Mouse (Mus musculus) cerebellum, adult 11-12 months (tissue): ENCODE measurements around the gene Arih2.

Experiments
- DNase-seq: peaks from one replicate; pipeline ENCODE4 v3.0.0; 2022

Gene Arih2

DNA sequence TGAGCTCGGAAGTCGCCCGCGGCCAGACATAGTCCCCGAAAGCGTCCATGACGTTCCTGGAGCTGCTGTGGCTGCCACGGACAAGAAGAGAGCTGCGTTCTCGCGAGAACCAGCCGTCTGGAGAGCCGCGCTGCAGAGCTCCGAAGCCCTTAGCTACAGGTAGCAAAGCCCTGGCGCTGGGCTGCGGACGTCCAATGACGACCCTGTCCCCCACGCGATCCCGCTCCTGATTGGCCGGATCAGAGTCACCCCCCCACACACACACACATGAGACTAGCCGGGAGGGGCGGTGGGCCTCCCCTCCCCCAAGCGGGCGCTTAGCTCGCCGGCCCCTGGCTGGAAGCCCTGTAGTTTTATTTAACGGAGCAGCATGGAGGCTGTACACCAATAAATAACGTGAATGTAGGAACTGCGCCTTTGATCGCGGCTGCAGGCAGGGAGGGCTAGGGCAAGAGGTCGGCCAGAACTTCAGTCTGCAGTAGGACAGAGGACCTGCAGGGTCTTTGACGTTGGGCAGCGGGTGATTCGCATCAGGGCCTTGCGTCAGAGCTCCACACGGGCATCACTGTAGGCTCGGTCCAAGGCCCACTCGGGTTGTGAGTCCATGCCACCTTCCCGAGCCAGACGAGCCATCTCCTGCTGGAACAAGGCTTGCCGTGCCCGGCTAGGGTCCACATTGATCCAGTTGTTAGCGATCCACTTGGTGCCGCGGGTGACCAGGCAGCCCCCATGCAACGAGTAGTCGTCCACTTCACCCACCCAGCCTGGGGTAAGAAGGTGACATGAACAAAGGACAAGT, 70.4 kb downstream of the Arih2 start, which contains the start of gene Wdr6:
Wdr6 (minus strand) TSS at position 195 of the 799 bp plus-strand sequence.
- peak; percentile 96 for DNase-seq

DNA sequence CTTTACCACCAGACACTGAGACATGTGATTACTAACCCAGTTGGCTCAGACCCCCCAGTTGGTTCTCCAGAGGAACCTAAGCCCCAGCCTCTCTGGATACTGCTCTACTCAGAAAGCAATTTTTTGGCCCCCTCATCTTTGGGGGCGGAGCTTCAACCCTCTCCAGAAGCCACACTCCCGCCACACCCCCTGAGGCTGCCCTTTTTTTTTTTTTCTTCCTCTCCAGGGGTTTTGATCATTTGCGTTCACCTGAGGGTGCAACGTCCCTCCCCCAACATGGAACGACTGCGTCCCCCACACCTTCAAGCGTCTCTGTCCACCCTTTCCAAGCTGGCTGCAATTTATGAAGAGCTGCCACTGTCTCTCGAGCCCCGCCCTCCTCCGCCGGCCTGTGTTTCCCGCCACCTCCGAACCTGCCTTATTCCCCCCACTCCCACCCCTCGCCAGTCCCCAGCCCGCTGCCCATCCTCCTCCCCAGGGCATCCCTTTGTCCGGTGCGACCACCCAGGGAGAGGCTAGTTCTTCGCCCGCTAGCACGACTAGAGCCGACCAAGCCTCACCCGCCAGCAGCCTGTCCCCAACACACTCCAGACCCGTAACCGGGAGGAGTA, 71.1 kb downstream of the Arih2 start:
- DNase-seq, result peak; percentile 76

DNA sequence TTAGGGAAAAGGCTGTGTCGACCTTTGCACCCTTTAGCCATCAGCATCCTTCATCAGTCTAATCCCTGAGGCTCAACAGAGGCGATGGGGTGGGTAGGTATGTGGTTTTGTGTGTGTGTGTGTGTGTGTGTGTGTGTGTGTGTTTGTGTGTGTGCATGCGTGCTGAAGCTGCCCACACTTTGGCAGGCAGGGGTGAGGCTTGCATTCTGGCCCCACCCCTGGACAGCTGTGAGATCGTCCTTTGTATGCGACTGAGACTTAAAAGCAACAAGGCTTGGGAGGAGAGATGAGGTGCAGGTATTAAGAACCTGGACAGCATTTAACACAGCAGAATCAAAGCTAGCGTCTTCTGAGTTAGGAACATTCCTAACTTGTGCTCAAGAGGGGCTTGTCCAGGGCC, 72.2 kb downstream of the Arih2 start:
- DNase-seq, result no peak

DNA sequence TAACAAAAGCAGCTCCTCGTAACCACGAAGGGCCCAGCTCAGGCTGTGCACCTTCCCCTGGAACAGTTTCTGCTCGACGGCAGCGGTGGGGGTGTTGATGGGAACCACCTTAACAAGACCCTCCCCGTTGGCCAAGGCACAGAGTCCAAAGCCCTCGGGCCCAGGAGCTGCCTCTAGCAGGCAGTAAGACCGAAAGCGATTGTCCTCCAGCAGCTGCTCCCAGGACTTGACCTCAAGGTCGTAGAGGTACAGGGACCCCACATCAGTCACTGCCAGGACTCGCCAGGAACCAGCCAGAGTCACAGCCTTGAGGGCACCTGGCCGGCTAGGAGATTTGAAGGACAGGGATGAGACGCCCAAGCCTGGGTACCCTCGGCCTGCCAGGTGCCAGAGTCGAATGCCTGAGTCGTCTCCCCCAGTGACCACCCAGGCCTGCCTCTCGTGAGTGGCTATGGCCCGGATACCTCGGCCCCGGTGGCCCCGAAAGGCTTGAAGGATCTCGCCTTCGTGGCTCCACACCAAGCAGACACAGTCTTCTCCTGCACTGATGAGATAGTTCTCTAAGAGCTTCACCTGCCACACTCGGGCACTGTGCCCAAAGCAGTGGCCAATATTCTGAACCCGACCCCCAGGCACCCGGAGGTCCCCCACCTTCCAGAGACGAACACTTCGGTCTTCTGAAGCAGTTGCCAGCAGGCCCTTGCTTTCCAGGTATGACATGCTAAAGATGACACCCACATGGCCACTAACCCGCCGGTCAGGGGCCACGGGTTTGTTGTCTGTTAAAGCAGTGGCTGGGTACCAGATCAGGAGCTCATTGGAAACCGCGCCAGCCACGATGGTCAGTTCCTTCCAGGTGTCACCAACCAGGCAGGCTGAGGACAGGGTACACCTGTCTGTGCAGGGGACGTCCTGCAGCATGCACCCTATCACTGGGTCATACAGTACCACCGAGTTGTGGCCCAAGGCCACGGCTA, 73.6 kb downstream of the Arih2 start:
- DNase-seq, result no peak

DNA sequence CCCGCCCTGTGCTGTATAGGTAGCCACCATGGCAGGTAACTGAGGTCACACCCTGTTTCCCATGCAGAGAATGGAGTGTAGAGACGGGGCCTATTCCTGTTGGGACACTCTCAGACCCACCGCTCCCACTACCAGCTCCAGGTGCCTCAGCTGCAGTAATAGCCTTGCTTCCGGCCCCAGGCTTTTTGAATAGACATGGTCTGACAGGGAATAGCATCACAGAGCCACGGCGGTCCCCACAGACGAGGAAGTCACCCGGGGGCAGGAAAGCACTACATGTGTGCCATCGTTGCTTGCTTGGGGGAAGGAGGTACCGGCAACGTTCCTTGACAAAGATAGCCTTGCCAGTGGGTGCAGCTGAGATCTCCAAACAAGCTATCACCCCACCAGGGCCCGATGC, 74.3 kb downstream of the Arih2 start:
- no peak for DNase-seq

DNA sequence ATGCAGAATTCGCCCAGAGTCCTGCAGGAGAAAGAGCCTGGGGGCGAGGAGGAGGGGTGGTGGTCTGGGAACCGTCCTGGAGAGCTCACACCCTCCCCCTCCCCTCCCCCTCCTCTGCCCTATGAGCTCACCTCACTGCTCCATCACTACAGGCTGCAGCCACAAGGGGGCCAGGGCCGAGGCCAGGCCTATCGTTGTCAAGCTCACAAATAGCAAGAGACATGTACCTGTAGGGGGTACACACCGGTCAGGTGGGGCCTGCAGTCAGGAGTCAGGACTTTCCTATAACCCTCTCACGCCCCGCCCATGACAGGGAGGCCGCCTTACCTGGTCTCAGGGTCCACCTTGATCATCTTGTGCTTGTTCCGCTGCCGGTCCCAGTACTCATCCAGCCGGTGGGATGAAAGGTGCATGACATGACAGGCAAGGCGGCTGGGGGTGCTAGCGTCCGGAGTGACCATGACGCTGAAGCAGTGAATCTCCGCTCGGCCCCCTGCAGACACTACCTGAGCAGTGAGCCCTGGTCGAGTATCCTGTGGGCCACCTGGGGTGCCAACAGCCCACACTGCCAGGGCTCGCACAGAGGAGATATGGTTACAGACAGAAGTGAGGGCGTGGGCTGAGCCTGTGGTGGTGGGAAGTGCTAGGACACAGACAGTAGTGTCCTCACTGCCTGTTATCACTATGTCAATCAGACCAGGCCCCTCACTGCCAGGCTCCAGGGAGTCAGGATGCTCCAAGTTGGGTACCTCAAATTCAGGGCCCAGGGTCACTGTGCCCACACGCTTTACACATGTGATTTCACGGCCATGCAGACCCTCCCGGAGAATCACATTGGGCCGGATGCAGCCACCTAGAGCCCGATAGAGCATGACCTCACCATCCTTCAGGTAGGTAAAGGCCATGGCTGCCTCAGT, 75.2 kb downstream of the Arih2 start:
- peak; percentile 70 for DNase-seq

DNA sequence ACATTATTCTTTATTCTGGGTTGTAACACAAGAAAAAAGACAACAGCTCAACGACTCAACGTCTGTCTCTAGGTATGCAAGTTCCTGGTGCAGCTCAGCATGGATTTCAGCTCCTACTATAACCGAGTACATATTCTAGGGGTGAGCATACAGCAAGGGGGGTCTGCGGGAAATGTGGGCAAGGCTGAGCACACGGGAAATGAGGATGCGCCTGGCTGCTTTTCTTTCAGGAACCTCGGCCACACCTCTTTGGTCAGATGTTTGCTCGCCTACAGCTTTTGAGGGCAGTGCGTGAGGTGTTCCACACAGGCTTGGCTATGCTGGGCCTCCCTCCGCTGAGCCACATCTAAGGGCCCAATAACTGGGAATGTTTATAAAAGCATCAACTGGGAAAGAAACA, 76.9 kb downstream of the Arih2 start:
- DNase-seq, result peak; percentile 20

DNA sequence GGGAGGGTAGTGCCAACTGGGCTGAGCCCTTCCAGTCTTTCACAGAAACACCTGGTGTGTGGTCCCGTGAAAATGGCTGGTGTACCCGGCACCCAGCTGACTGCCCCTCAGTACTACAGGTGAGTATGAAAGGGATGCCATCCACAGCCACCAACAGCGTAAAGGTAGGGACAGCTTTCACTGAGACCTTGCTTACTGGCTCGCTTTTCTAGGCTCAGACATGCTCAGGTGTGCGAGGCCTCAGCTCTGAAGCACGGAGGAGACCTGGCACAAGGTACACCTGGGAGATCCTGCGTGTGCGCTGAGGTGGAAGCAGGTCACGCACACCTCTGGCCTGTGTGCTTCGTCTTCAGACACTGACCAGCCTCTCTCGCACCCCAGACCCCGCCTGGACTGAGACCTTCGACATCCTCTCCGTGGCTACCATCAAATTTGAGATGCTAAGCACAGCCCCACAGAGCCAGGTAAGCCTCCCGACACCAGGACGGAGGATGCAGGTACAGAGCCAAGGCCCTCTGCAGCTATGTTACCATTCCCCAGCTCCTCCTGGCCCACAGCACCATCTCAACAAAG, 77.7 kb downstream of the Arih2 start:
- DNase-seq, result peak; percentile 33

DNA sequence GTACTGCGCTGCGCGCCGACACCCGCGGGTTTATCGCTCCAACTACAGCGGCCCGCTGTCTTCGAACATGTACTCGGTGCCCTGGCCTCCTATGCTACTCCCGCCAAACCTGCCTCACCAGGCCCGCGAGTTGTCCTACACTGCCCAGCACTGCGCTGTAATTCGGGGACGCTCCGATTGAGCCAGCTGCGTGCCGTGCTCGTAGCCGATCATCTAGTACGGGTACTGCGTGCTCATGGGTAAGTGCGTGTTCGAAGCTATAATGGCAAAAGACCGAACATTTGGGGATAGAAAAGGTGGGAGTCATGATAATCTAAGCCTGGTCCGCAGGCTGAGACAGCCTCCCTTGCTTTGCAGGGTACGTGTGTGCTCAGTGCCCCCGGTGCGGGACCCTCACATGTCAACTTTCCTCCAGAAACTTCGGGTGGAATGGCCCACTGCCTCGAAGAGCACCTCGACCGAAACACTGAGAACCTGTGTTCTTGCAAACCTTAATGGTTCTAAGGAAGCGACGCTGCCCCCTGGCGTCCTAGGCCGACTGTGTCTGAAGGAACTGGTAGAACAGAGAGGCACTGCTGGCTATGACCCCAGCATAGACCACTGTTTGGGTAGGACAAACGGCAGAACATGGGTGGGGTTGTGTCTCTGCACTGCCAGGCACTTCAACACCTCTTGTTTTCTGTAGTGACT, 78.8 kb downstream of the Arih2 start:
- DNase-seq, result peak; percentile 72

DNA sequence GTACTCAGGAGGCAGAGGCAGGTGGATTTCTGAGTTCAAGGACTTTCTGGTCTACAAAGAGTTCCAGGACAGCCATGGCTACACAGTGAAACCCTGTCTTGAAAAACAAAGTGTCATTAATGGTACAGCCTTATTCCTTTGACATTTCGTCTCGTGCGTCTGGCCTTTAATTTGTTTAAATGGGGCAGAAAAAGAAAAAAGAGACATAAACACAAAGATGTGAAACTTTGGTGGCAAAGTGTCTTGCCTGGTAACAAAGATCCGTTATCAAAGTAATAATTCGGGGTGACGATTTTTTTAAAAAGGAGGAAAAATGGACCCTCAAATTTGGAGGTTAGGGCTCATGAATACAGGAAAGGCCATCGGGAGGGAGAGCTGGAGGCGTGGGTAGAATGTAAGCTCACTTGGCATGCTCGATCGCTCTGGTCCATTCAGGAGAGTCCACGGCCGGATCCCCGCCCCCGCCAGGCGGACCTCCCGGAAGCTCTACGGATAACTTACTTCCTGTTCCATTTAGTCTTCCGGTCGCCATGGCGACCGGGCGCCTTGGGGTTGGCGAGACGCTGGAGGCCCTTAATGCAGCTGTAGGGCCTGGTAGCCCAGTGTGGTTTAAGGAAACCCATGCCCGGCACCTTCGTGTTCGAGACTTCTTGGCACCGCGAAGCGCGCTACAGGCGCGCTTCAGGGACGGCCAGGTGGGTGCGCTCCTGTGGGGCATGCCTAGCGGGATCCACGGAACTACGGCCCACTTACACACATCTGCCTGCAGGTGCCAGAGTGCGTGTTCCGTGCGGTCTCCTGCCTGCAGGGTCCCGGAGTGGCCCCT, 79.6 kb downstream of the Arih2 start, which contains the start of gene Dalrd3:
Dalrd3 (plus strand) TSS at position 506 of the 826 bp plus-strand sequence.
- peak; percentile 92 for DNase-seq

DNA sequence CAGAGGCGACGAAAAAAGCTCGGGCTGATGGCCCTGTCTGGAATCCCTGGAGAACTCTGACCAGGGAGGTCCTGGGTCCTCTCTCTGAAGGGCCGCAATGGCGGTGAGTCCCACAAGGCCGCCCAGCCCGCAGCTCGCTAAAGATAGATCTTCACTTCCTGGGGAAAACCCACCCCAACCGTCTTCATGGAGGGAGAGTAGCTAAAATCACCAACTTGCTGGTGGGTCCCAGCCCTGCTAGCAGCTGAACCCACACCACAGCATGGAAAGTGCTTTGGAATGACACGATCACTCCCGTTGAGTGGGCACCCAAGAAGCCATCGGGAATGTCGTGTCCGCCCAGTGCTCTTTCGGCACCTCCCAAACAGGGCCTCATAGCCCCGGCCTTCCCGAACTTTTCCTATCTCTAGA, 80.7 kb downstream of the Arih2 start:
- peak; percentile 54 for DNase-seq

DNA sequence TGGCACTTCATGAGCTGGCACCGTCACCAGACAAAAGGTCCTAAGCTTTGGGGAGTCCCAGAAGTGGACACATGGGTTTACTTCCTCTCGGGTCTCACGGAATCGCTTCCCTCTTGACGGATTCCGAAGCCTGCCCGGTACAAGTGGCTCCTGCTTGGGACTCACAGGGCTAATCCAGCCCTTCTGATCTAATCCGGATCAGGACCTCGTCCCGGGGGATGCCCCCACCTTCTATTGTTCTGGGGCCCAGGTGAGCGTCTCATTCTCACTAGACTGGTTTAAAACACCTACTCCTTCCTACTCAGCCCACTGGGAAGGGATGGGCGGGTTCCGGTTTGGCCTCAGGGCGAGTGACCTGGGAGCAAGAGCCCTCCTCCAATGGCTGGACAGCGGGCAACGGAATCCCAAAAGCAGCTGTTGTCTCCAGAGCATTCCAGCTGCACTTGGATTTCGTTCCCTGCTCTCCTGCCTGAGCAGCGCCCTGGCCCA, 81.2 kb downstream of the Arih2 start:
- no peak for DNase-seq

DNA sequence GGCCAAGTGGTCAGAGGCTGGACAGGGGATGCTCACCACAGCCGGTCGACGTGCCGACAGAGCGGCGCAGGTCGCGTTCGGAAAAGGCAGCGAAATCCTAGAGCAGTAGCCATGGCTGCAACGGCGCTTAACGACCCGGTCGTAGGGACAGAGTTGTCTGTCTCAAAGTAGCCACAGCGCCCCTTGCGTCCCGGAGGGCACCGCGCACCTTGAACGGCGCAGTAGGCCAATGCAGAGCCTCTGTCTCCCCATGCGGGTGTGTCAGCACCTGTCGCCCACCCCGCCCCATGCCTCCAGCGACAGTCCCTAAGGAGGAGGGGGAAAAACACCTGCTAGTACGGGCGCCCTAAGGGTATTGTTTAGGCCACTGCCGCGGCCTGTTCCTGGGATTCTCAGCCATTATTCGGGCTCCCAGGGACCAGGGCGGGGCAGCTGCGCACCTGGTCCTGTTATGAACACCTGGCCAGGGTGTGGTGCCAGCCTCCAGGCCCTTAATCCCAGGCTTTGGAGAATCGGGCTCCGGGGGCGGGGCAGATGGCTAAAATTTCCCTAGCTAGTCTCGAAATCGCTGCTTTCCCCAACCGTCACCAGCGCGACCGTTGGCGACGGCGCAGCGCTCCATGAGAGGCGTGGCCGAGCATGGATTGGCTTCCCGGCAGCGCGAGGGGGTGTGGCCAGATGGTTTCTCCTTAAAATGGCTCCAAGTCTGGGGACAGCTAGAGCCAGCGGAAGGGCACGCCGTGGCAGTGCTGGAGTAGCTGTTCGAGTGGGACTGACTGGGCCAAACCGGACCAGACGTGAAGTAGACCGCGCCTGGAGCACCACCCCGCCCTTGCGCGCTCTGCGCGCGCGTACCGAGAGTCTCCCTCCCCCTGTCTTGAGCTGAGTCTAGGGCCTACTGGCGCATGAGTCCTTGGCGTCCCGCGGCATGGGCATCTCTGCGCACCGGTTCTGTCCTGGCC, 82.1 kb downstream of the Arih2 start, which contains the start of gene Ndufaf3:
Ndufaf3 (minus strand) TSS at position 620 of the 962 bp plus-strand sequence.
- peak; percentile 95 for DNase-seq

DNA sequence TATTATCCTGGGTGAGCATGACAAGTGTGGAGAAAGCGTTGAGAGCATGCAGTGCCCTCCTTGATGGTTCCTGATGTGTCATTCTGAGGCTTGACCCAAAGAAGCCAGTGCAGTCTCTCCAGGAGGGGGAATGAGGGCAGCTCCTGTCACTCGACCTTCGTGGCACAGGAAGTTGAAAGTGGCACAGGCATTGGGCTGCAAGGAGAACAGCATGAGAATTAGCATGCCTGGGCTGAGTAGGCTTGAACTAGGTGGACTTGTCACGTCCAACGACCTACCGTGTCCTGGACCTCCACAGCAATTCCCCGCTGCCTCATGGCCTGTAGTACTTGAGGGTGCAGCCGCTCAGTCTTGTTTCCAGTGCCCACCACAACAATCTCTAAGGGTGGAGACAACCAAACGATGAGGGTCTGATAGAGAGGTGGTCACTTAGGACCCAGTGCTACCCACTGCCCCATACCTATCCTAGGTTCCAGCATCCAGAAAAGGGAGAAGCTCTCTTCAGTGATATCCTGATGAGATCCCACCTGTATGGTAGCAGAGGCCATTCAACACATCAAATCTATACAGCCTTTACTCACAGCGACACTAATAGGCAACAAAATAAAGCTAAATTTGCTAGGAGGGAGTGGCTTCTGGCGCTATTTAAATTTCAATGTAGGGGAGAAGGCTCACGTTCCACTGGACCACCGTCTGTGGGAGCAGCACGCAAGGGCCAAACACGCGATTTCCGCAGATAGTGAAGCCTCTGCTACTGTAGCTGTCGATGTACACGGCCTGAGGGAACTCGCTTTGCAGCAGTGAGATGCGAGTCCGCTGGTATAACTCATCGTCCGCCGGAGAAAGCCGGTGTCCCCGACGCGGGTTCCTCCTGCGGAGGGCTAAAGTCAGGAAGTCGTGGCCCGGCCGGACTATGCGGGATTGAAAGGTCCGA, 83.0 kb downstream of the Arih2 start:
- peak; percentile 39 for DNase-seq

DNA sequence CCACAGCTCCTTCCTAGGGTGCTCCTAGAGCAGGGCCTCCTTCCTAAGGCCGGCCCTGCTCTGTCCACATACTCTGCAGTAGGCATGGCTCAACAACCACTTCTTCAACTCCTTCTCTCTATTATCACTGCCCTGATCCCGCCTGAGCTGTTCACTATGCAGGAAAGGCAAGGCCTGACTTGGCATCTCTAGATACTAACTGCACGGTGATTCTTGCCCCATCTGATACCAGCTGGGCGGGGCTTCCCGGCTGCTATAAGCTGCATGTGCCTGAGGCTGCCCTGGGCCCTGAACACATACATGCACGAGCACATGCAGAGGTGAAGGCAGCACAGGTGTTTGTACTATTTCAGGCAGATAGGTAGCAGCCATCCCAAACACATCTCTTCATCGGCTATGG, 85.1 kb downstream of the Arih2 start:
- peak; percentile 43 for DNase-seq

DNA sequence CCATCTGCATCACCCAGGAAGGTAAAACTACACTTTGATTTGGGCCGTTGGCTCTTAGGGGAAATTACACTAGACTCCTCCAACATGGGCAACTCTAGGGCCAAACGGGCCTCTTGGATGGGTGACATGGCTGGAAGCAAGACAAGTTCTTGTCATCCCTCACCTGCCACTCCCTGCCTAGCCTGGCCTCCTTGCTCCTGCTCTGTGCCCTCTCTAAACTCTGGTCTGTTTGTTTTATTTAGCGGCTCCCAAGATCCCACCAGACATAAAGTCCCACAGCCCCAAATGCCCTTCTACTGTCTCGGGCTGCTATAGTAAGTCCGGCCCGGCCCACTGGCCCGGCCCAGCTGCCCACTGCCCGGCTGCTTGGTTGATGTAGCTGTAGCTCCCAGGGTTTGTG, 85.5 kb downstream of the Arih2 start:
- peak; percentile 36 for DNase-seq

DNA sequence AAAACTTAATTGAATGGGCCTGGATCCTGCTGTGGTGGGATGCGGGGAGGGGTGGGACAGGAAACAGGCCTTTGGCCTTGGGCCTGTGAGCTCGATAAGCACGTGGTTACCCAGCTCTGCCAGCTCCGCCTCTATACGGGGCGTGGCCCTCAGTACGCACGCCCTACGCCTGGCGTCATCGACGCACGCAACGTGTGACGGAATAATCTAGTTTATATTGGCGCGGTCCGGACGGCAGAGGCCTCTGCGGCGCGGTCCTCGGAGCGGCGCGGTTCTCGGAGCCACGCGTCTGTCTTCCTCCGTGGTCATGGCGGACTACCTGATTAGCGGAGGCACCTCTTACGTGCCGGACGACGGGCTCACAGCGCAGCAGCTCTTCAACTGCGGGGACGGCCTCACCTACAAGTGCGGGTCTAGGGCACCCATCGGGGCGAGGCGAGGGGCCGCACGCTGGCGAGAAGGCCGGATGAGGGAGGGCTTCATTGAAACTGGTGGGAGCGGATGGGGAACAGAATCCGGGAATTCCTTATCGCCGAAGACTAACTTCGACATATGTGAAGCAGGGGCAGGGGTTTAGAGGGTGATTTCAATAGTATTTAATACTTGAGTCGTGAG, 88.9 kb downstream of the Arih2 start, which contains the start of gene Impdh2:
Impdh2 (plus strand) TSS at position 60 of the 615 bp plus-strand sequence.
- DNase-seq, result peak; percentile 92
